Mouse (Mus musculus) embryonic fibroblast, embryonic 13.5 days (primary cell): ENCODE results near the gene Tmem82.

ENCODE experiments used
- CTCF ChIP-seq: IDR thresholded peaks from 2 replicates; pipeline ENCODE4 v1.5.1; 2011; ENCODE audit warnings: mild to moderate bottlenecking, control low read depth, low read length, moderate library complexity, borderline replicate concordance; ENCODE audit not compliant: insufficient read depth
- POLR2A ChIP-seq: IDR thresholded peaks from 2 replicates; pipeline ENCODE4 v1.6.1; 2011; ENCODE audit warnings: low read depth, mild to moderate bottlenecking, control low read depth, low read length, moderate library complexity

DNA sequence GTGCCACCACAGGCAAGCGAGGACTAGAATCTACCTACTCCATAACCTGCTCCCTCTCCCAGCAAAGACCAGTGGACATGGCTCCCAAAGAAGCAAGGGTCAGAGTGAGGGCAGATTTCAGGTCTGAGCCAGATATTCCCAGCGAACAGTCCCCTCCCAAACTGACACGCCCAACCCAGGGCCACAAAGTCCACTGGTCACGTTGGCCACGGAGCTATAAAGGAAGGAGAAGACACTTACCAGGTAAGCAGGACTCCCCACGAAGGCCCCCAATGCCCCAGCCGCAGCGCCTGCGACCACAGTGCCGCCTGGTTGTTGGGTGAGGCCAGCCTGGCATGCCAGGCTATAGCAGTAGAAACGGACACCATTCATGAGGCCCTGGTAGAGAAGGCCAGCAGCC, 4.6 kb upstream of the Tmem82 start:
- TF ChIP-seq POLR2A (no peak), CTCF (no peak)
